Mouse (Mus musculus) right cerebral cortex, postnatal 10 days (tissue): ENCODE measurements around the gene S100a5.
A peak's percentile ranks its signal among the peaks of the same experiment; 100 is the strongest.

Experiments
- DNase-seq, 2 experiments: peaks; one replicate each; pipeline ENCODE4 v3.0.0; 2021; ENCODE audit warnings: low spot score in 2 of 2

S100a5 gene

GRCm38 (mm10) chr3:90608223-90608622 lies at the start of gene S100a5:
Gene S100a5 (plus strand): TSS chr3:90608523.
- DNase-seq = no peak

- no peak for DNase-seq
Measured at GRCm38 (mm10) chr3:90560008-90560628, 48.2 kb upstream of the S100a5 start, which contains the start of gene S100a3. Gene S100a3 (plus strand): TSS chr3:90560578.

GRCm38 (mm10) chr3:90574691-90575090 lies 33.6 kb upstream of the S100a5 start:
- peak; percentile 43 to 45 for DNase-seq

- DNase-seq = no peak
Measured at GRCm38 (mm10) chr3:90575320-90575719, 33.0 kb upstream of the S100a5 start.

- DNase-seq = no peak
Measured at GRCm38 (mm10) chr3:90576351-90577001, 31.8 kb upstream of the S100a5 start.

GRCm38 (mm10) chr3:90579433-90579832 lies 28.9 kb upstream of the S100a5 start:
- no peak for DNase-seq

GRCm38 (mm10) chr3:90581141-90581540 lies 27.2 kb upstream of the S100a5 start:
- no peak for DNase-seq

GRCm38 (mm10) chr3:90582156-90582555 lies 26.2 kb upstream of the S100a5 start:
- no peak for DNase-seq

GRCm38 (mm10) chr3:90582556-90582955 lies 25.8 kb upstream of the S100a5 start:
- DNase-seq = no peak

- no peak for DNase-seq
Measured at GRCm38 (mm10) chr3:90583893-90584292, 24.4 kb upstream of the S100a5 start.

- DNase-seq = peak; percentile 65 to 72
Measured at GRCm38 (mm10) chr3:90585595-90585994, 22.7 kb upstream of the S100a5 start.

GRCm38 (mm10) chr3:90586016-90586643 lies 22.2 kb upstream of the S100a5 start:
- no peak for DNase-seq

- DNase-seq = no peak
Measured at GRCm38 (mm10) chr3:90586906-90587305, 21.4 kb upstream of the S100a5 start.

- no peak for DNase-seq
Measured at GRCm38 (mm10) chr3:90587361-90588101, 20.8 kb upstream of the S100a5 start.

- no peak for DNase-seq
Measured at GRCm38 (mm10) chr3:90589390-90589789, 18.9 kb upstream of the S100a5 start.

GRCm38 (mm10) chr3:90589947-90590346 lies 18.4 kb upstream of the S100a5 start, which contains the start of gene S100a2:
Gene S100a2 (plus strand): TSS chr3:90590247.
- DNase-seq = no peak

- no peak for DNase-seq
Measured at GRCm38 (mm10) chr3:90594466-90594865, 13.9 kb upstream of the S100a5 start.

GRCm38 (mm10) chr3:90595556-90595955 lies 12.8 kb upstream of the S100a5 start:
- no peak for DNase-seq

GRCm38 (mm10) chr3:90596810-90597209 lies 11.5 kb upstream of the S100a5 start:
- no peak for DNase-seq

GRCm38 (mm10) chr3:90597736-90598135 lies 10.6 kb upstream of the S100a5 start:
- DNase-seq = no peak

- DNase-seq = no peak
Measured at GRCm38 (mm10) chr3:90598212-90598611, 10.1 kb upstream of the S100a5 start.

GRCm38 (mm10) chr3:90599401-90599800 lies 8.9 kb upstream of the S100a5 start:
- no peak for DNase-seq
